In genomic region chr9:119627227-119627626, GRCm38 (mm10) we compare ENCODE assay signal across 19 mouse cellular contexts. TPM values are rescaled to one million over a fixed set of nuclear protein-coding genes. Genes with fewer than 3 reads are reported as not detected.
DNase-seq lines count a peak whose midpoint lies in the region.
"Had no signal": no experiment of that assay in that cellular context is flagged by ENCODE, and none has a peak within 500 bp of the region (broad histone marks: within the 10 kb centered on the region; RNA-seq: fewer than 3 reads in every experiment).

No protein-coding gene starts in this region.

- DNase-seq in frontal cortex, postnatal 36 days (ENCODE audit: low spot score in 2 of 2): peak; percentile 6 to 20
- DNase-seq in frontal cortex, postnatal 14 days (ENCODE audit: low spot score in 2 of 2): no peak
- peak; percentile 24 to 33 for DNase-seq in left cerebral cortex, postnatal 36 days (ENCODE audit: low spot score in 2 of 2)
- no peak for DNase-seq in left cerebral cortex, postnatal 4 days
- peak; percentile 26 to 39 for DNase-seq in right cerebral cortex, postnatal 36 days (ENCODE audit: low spot score in 2 of 2)
- DNase-seq in right cerebral cortex, postnatal 14 days: no peak
- no peak for DNase-seq in spleen, postnatal 10 days (ENCODE audit: low spot score in 2 of 2)
- DNase-seq: adrenal gland, adult 2 months; adrenal gland, postnatal 14 days; cerebellum, adult 11-12 months; cerebellum, adult 8-10 months; cerebellum, postnatal 10 days; cerebellum, postnatal 36 days; embryo, embryonic 11 days; gastrocnemius, postnatal 25 days; heart, adult 18-20 months; heart, postnatal 10 days; heart, postnatal 36 days had no signal

- intact Hi-C loops in left cerebral cortex, postnatal 36 days (cut with DNase I): no loop called here
- intact Hi-C loops in left cerebral cortex, postnatal 4 days (cut with DNase I): no loop called here

RNA-seq across cellular contexts. Expression of gene Scn5a, which starts 48.4 kb away (rescaled TPM):
- total RNA-seq in left cerebral cortex, postnatal 36 days (2021): 1 to 10 TPM; 2.8 to 5.4 TPM
- 1 to 10 TPM; 1.4 to 4.4 TPM for total RNA-seq in left cerebral cortex, postnatal 4 days (2021)
- total RNA-seq: MEL had no signal

Comparison
In these comparisons a context has a peak if more than half of its experiments do, and no peak if none do; other contexts are left out.
1. DNase-seq: peak in frontal cortex, postnatal 36 days (2 of 2), left cerebral cortex, postnatal 36 days (2 of 2) and right cerebral cortex, postnatal 36 days (2 of 2); none in frontal cortex, postnatal 14 days (0 of 2), left cerebral cortex, postnatal 4 days (single experiment), right cerebral cortex, postnatal 14 days (single experiment) and spleen, postnatal 10 days (0 of 2).